Mouse (Mus musculus): Measurements from ENCODE around the gene 9030612E09Rik.

The 9030612E09Rik gene

DNA sequence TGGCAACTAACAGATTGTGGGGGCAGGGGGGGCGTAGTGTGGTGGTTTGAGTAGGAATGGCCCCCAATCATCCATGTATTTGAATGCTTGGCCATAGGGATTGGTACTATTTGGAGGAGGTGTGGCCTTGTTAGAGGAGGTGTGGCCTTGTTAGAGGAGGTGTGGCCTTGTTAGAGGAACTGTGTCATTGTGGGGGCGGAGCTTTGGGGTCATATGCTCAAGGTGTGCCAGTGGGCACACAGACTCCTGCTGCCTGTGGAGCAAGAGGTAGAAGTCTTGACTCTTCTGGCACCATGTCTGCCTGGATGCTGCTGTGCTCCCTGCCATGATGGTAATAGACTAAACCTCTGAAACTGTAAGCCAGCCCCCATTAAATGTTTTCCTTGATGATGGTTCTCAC, 25.7 kb downstream of the 9030612E09Rik start:
- in situ Hi-C loops (cut with MboI; ENCODE audit: low sequenced_read_pairs) = no loop called here

DNA sequence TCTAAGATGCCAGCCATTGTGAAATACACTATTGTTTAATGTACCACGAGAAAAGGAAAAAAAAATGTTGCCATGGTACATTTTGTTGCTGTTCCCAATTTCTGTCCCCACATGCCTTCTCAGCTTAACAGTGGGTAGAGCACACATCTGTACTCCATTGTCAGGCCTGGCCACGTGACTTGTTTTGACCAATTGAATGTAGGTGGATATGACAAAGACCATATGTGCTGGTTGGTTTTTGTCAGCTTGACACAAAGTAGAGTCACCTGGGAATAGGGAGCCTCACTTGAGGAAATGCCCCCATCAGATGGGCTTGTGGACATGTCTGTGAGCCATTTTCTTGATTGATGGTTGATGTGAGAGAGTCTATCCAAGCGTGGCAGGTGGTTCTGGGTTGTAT, 29.4 kb downstream of the 9030612E09Rik start:
- in situ Hi-C loops (cut with MboI; ENCODE audit: low sequenced_read_pairs) = no loop called here

DNA sequence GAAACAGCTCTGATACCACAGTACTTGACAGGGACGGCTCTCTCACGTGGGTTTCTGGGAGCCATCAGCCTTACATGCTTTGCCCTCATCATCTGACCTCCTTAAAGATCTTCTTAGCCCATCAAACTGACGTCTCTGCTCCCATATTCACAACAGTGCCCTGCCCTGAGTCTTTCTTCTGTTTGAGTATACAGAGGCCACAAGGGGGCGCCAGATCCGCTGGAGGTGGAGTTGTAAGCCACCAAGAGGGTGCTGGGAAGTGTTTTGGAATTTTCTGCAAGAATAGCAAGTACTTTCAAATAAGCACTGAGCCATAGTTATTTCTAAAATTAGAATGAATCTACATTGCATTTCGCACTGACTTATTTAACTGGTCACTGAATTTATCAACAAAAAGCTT, 37.4 kb downstream of the 9030612E09Rik start:
- in situ Hi-C loops (cut with MboI; ENCODE audit: low sequenced_read_pairs) = no loop called here

DNA sequence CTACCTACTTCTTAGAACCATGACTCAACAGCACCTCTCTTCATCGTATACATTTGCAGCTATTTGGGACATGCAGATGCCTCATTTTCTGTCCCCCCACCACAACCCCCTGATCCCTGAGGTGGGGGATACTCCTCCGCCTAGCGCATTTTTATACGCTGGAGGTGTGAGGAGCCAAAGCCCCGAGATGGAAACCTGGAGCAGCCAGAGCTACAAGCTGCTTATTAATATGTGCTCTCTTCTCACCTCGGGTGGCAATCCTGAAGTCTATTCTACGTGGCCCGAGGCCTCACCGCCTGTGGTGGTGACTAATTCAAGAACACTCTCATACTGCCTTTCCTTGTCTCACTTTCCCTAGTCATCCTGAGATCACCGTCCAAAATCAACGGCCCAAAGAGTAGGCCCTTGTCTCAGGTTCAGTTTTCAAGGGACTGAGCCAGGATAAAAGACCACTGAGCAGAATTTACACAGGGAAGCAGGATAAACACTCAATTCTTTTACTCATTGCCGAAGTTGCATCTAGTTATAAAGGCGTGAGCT, 42.9 kb downstream of the 9030612E09Rik start:
- in situ Hi-C loops (cut with MboI; ENCODE audit: low sequenced_read_pairs) = no loop called here

DNA sequence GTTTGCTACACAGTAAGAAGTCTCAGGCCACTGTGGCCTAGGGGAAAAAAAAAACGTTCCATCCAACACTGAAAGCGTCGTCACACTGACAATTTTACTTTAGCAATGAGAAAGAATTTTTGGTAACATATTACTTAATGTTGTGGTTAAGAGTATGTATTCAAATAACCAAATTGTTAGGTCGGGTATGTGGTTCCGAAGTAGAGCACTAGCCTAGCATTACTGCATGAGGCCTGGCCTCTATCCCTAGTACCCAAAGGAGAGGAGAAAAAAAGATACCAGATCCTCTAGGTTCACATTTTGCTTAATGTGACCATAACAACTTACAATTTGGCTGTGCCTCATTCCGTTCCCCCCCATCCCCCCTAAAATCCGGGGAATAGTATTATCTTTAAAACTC, 46.0 kb downstream of the 9030612E09Rik start:
- in situ Hi-C loops (cut with MboI; ENCODE audit: low sequenced_read_pairs) = no loop called here

DNA sequence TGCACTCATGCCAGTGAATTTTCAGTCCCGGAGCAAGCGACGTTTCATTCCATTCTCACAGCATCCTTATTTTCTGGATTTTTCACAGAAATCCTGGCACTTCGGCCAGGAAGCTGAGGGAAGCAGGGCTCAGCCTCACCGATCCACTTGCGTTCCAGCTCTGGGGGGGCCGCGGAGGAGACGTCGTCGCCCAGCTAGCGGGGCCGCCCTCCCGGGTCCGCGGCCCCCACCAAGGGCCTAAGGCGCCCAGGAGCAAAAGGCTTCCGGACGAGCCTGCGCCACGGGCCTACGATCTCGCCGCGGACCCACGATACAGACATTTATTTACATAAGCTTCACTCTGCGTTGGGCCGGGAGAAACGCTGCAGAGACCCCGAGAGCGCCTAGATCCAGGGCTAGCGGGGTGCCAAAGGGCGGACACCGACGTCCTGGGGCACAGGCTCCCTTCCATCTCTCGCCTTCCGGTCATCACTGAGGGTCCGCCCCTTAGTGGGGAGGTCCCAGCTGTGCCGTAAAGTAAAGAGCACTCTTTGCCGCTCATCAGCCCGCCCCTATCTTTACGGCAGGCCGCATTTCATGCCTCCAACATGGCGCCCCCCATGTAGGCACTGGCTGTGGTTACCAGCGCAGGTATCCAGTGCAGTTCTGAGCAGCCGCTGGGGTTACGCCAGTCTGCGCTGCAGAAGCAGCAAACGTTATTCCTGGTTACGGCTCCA, 46.6 kb downstream of the 9030612E09Rik start, which contains the start of gene Pdss2:
Gene Pdss2 (plus strand): TSS at position 577 of the 716 bp plus-strand sequence.
- in situ Hi-C loops (cut with MboI; ENCODE audit: low sequenced_read_pairs) = no loop called here

DNA sequence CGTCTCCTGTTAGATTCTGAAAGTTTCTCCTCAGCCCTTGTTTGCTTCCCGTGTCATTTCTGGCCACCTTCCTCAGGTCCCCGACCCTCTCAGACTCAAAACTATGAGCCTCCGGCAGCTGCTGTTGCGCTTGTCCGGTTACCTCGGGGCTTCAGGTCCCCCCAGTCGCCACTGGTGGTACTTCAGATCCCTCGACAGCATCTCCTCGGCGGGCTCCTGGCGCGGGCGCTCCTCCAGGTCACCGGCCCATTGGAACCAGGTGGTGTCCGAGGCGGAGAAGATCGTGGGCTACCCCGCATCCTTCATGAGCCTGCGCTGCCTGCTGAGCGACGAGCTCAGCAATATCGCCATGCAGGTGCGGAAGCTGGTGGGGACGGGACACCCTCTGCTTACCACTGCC, 47.2 kb downstream of the 9030612E09Rik start:
- in situ Hi-C loops (cut with MboI; ENCODE audit: low sequenced_read_pairs) = no loop called here

DNA sequence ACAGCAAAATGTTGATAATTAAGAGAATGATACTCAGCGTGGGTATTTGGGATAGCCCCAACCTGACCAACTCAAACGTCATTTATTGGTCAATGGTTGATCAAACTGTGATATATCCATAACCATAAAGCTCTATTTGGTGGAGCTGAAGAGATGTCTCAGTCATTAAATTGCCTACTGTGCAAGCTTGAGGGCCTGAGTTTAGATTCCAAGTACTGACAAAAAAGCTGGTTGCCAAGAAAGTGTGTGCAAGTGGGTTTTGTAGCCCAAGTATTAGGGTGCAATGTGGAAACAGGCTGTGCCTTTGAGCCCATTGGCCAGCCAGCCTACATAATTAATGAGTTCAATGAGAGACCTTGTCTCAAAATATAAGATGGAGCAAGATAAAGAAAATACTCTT, 48.9 kb downstream of the 9030612E09Rik start:
- in situ Hi-C loops (cut with MboI; ENCODE audit: low sequenced_read_pairs) = no loop called here

Measured in CH12F3 (cell line).